Mouse (Mus musculus): Measurements from ENCODE around the gene Tubgcp6.

The Tubgcp6 gene

DNA sequence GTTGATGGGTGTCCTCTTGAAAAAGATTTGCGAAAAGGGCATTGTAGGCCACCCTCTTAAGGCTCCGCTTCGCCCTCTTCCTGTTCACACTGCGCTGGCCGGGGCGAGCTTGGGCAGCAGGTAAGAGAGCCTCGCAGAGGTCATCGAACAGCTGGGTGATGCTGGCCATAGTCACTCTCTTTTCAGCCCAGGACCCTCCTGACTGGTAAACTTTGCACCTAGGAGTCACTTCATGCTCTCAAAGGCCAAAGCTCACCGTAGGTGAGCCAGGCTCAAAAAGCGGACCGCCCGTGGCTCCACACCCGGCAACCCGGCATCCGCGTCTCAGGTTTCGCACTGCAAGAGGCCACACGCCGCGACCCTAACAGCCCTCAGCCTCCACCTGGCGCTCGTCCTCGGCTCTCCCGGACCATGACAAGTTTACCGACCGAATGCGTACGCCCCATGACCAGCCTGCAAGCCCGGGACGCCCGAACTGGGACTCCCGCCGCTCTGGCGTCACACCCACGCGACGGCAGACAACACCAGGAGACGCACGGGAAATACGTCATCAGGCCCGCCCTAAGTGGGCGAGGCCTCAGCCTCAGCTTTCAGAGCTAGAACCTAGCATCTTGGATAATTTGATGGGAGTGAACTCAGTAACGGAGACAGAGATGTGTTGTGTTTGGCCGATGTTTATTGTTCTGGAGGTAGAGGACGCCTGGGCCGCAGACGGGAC is at the start of gene Tubgcp6:
Gene Tubgcp6, minus strand, starts transcription at position 464 of the 718 bp plus-strand sequence.
- peak; percentile 77 to 88 for DNase-seq

DNA sequence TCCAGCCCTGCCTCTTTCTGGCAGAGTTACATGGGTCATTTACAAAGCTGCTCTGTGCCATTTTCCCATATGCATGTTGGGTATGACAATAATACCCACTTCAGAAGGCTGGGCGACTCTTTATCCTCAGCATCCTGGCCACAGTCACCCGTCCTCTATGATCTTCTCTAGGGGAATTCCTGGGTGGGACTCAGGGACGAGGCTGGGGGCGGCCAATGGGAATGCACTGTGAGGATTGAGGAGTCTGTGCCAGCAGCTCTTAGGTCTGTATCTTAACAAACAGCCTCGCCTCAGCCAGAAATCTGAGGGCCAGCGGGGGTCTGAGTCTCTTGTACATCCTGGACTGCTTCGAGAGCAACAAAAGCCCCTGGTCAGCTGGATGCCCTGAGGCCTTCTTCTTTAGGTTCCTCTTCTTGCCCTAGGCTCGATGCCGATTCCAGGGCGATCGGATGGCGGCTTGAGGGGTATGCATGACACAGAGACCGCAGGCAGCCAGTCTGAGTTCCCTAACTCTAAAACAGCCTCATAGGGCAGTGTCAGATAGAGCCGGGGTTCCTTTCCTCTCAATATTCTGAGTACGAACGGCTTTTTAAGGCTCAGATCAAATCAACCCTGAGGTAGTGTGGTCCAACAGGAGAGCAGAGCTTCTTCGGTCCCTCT is 49.5 kb upstream of the Tubgcp6 start:
- DNase-seq = no peak

- no peak for DNase-seq
These were observed 48.7 kb upstream of the Tubgcp6 start for GRCm38 (mm10) chr15:89171526-89172051.

DNA sequence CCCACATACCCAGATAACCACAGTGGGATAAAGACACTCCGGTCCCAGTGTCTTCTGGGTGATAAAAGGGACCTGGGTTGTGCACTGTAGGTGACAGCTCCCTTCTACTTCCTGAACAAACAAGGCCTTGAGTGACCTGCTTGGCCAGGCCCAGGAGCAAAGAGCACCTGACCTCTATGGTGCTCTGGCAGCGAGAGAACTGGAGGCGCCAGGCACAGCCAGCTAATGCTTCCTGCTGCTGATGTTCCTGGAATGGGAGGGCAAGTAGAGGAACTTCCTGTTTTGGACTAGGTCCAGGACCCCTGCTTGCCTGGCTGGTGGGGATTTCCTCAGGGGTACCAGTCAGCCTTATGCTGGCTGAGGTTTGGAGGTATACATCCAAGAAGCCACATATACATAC is 47.2 kb upstream of the Tubgcp6 start:
- DNase-seq = no peak

GRCm38 (mm10) chr15:89169431-89169830 is 46.5 kb upstream of the Tubgcp6 start:
- DNase-seq = no peak

GRCm38 (mm10) chr15:89168922-89169321 is 46.0 kb upstream of the Tubgcp6 start:
- no peak for DNase-seq

DNA sequence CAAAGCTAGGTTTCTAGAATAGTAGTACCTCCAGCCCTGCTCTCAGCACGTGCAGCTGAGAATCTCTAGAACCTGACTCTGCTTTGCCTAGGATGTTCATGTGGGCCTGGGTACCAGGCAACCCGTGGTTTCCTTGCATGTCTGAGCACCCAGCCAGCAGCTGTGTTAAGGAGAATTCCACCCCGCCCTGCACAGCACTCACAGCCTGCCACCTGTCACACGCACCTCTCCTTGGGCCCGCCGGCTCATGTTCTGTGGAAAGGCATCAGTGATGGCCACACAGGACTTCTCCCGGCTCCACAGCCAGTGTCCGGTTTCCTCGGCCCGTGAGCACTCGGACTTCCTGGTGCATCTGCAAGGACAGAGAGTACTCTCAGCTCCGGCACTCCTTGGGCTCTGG is 42.6 kb upstream of the Tubgcp6 start:
- no peak for DNase-seq

GRCm38 (mm10) chr15:89161397-89161796 is 38.5 kb upstream of the Tubgcp6 start:
- no peak for DNase-seq

- no peak for DNase-seq
These were observed 35.6 kb upstream of the Tubgcp6 start for GRCm38 (mm10) chr15:89158516-89158915.

DNA sequence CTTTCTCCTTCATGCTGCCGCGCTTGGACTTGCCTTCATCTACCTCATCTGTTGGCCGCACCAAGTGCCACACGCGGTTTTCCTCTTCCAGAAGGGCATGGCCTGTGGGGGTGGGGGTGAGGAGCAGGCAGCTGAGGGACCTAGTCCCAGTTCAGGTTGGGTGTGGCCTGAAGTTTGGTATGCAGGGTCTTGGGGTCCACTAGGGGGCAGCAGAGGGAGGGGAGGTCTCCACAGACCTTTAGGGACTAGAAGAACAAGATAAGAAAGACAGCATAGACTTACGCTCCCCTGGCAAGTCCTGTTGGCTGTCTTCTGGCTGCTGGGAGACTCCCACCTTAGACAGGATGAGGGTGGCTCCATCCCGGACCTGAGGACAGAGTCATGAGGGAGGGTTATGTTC is 35.0 kb upstream of the Tubgcp6 start:
- DNase-seq = peak; percentile 36 to 51

DNA sequence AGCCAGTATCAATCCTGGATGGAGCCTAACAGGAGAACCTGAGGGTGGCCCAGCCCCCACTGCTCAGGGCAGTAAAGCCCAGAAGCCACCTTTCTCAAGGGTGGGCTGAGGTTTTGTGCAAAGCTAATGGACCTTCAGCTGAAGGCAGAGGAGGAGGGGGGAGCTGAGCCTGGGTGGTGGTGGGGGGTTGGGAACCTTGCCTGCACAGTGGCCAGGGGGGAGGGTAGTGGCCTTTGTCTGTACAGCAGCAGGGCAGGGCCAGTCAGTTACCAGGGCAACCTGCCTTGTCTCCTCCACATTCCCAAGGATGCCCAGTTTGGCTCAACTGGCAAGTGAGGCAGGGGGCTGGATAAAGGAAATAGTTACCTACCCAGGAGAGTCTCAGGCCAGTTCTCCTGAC is 29.4 kb upstream of the Tubgcp6 start:
- no peak for DNase-seq

DNA sequence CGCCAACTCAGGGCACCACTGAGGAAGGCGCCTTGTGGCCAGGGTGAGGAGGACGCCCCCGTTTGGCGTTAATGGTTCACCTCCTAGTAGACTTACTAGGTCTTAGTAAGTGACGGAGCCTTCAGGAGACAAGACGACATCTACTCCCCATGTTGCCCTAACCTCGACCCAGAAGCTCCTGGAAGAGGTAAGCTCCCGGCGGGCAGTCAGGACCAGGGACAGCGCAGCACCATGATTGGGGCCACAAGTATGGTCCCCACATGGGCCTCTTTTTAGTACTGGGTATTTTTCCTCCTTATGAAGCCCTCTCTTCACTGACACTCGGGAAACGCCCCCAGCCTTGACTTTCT is 27.1 kb upstream of the Tubgcp6 start:
- no peak for DNase-seq

GRCm38 (mm10) chr15:89149271-89150040 is 26.5 kb upstream of the Tubgcp6 start, which contains the start of gene Mapk11:
TSS of gene Mapk11 (minus strand) at chr15:89149628.
- DNase-seq = peak; percentile 54 to 73

GRCm38 (mm10) chr15:89148496-89149270 is 25.8 kb upstream of the Tubgcp6 start:
- DNase-seq = no peak

GRCm38 (mm10) chr15:89147895-89148294 is 25.0 kb upstream of the Tubgcp6 start:
- DNase-seq = no peak

DNA sequence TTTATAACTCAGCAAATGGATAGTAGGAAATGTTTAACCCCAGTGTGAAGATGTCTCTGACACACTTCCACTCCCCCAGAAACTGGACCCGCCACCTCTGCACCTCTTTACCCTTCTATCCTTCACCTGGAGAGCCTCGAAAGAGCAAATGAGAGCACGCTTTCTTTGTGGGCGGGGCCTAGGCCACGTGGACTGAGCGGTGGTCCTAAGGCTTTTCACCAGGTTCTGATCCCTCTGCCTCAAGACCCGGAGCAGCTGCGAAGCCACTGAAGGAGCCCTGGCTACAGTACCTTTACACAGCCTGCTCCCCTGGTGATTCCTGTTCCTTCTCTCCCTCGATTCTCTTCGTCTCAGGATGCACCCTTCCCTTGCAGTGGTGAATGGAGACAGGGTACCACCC is 24.5 kb upstream of the Tubgcp6 start:
- DNase-seq = no peak

DNA sequence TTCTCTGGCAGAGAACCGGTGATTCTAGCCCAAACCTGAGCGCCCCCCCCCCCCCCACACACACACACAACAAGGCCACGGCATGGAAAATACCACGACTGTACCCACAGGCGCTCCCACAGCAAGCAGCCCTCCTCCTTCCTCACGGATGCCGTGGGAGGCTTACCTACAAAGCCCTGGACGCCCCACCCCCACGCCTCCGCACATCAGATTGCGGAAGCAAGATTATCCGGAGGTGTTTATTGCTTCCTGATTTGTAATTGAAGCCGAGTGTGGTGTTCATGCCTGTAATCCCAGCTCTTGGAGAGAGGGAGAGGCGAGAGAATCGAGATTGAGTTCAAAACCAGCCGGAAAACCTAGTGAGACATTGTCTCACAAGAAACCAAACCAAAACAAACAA is 24.1 kb upstream of the Tubgcp6 start:
- DNase-seq = peak; percentile 55 to 75

DNA sequence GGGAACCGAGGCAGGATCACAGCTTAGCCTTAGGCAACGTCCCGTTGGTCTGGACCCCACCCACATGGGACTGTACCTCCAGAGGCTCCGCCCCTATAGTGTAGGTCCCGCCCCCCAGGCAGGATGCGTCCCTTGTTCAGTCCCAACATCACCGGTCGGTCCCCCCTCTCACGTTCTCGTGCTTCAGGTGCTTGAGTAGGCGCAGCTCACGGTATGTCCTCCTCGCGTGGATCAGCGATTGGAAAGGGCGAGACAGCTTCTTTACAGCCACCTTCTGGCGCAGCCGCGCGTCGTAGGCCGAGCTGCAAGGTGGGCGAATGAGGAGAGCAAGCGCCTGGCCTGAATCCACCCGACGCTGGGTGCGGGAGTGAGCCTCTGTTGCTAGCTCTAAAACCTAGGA is 23.6 kb upstream of the Tubgcp6 start:
- peak; percentile 52 to 62 for DNase-seq

GRCm38 (mm10) chr15:89145813-89146350 is 23.0 kb upstream of the Tubgcp6 start:
- no peak for DNase-seq

DNA sequence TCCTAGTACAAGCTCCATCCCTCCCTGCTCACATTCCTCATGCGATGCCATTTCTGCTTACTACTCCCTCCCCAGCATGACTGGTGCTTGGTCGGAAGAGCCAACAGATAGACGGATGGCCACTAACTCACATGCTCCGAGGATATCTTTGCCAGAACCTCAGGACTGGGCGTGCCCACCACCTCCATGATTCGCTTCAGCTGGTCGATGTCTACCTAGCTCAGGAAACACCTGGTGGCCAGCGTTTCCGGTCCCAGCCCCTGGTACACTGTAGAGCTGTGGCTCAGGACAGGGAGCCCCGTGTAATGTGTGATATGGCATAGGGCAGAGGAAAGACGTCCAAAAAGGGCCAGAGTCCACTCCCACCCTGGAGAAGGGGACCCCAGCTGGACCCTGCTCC is 22.1 kb upstream of the Tubgcp6 start:
- DNase-seq = no peak

- DNase-seq = no peak
These were observed 20.2 kb upstream of the Tubgcp6 start for GRCm38 (mm10) chr15:89143134-89143533.

GRCm38 (mm10) chr15:89141905-89142304 is 19.0 kb upstream of the Tubgcp6 start:
- DNase-seq = no peak

Measured in thymus, adult 18-20 months (tissue).